Mouse (Mus musculus) lung, adult 2 months (tissue): ENCODE results near the gene Vwa3b. TPM values are rescaled to one million over a fixed set of nuclear protein-coding genes. Genes with fewer than 3 reads are reported as not detected.

Source experiments
- DNase-seq: peaks from one replicate; pipeline ENCODE4 v3.0.0; 2022
- H3K4me1 ChIP-seq: fragments of 200-500 bp; 2 replicates; pipeline ENCODE4 v1.6.1; 2011; ENCODE audit warnings: low read length; ENCODE audit not compliant: control insufficient read depth, insufficient read depth
- H3K4me3 ChIP-seq: fragments of 200-500 bp; replicated peaks from 2 replicates; pipeline ENCODE3; 2011; ENCODE audit warnings: low read depth, mild to moderate bottlenecking, control low read depth, low read length; ENCODE audit errors: extremely low read depth
- CTCF ChIP-seq: fragments of 200-500 bp; IDR thresholded peaks from 2 replicates; pipeline ENCODE4 v1.5.1; 2011; ENCODE audit warnings: mild to moderate bottlenecking, low read length, control low read depth; ENCODE audit not compliant: insufficient read depth
- POLR2A ChIP-seq: fragments of 200-500 bp; IDR thresholded peaks from 2 replicates; pipeline ENCODE4 v1.6.1; 2011; ENCODE audit warnings: low read depth, mild to moderate bottlenecking, control low read depth, low read length, borderline replicate concordance; ENCODE audit errors: extremely low read depth
- WGBS: fragments of 180-500 bp; shearing (Covaris S2); methylation state at CpG from one replicate; pipeline ENCODE4 v1.1.7; 2018; 5-methylcytosine and 5-hydroxymethylcytosine counted together
- polyA plus RNA-seq: library from polyadenylated mRNA; depleted of rRNA; stranded (reverse); fragments of >200 nt; gene quantifications from 2 replicates; pipeline ENCODE4 v1.2.3, GENCODE M21; 2012

Vwa3b gene
- polyA plus RNA-seq, 1 experiment, result 2.4 TPM

- DNase-seq, result no peak
- WGBS, result 84% methylated on average over 4 of the region's 4 CpGs
- Histone ChIP-seq H3K4me1 (no peaks in the 10 kb centered on the region), H3K4me3 (no peak overlapping the region)
- no peak for TF ChIP-seq CTCF
- no peak for TF ChIP-seq POLR2A
Measured at GRCm38 (mm10) chr1:37080442-37080841, 54.0 kb downstream of the Vwa3b start.

GRCm38 (mm10) chr1:37081376-37082214 lies 55.2 kb downstream of the Vwa3b start:
- H3K4me1 ChIP-seq, result no peaks in the 10 kb centered on the region
- DNase-seq, result no peak
- WGBS, result 74% methylated on average over 12 of the region's 12 CpGs
- TF ChIP-seq POLR2A (no peak), CTCF (no peak)
- H3K4me3 ChIP-seq, result no peak overlapping the region

DNA sequence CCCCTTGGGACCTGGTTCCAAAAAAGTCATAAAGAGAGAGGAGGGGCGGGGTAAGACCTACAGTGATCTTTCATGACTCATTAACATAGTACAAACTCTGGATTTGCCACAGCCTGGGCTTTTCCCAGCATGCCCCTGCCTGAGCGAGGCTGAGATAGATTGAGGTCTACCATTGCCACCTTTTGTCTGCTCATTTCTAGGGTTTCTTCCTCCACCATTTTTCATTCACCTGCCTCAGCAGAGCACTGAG lies 55.7 kb downstream of the Vwa3b start:
- DNase-seq, result no peak
- Histone ChIP-seq H3K4me3 (no peak overlapping the region), H3K4me1 (no peaks in the 10 kb centered on the region)
- WGBS, result 73% methylated on average over 2 of the region's 2 CpGs
- no peak for TF ChIP-seq CTCF

GRCm38 (mm10) chr1:37084075-37084474 lies 57.7 kb downstream of the Vwa3b start:
- no peak for DNase-seq
- WGBS, result 52% methylated on average over 2 of the region's 2 CpGs
- TF ChIP-seq CTCF (no peak), POLR2A (no peak)
- no peak overlapping the region for H3K4me3 ChIP-seq
- H3K4me1 ChIP-seq, result no peaks in the 10 kb centered on the region

- no peak overlapping the region for H3K4me3 ChIP-seq
- H3K4me1 ChIP-seq, result no peaks in the 10 kb centered on the region
- DNase-seq, result no peak
- no peak for TF ChIP-seq CTCF
- TF ChIP-seq POLR2A, result no peak
- 59% methylated on average over 7 of the region's 7 CpGs for WGBS
Measured at GRCm38 (mm10) chr1:37085171-37085570, 58.8 kb downstream of the Vwa3b start.

GRCm38 (mm10) chr1:37089191-37089590 lies 62.8 kb downstream of the Vwa3b start:
- no peaks in the 10 kb centered on the region for H3K4me1 ChIP-seq
- no peak for DNase-seq
- no peak overlapping the region for H3K4me3 ChIP-seq
- TF ChIP-seq CTCF (no peak), POLR2A (no peak)
- WGBS, result 72% methylated on average over 5 of the region's 5 CpGs

DNA sequence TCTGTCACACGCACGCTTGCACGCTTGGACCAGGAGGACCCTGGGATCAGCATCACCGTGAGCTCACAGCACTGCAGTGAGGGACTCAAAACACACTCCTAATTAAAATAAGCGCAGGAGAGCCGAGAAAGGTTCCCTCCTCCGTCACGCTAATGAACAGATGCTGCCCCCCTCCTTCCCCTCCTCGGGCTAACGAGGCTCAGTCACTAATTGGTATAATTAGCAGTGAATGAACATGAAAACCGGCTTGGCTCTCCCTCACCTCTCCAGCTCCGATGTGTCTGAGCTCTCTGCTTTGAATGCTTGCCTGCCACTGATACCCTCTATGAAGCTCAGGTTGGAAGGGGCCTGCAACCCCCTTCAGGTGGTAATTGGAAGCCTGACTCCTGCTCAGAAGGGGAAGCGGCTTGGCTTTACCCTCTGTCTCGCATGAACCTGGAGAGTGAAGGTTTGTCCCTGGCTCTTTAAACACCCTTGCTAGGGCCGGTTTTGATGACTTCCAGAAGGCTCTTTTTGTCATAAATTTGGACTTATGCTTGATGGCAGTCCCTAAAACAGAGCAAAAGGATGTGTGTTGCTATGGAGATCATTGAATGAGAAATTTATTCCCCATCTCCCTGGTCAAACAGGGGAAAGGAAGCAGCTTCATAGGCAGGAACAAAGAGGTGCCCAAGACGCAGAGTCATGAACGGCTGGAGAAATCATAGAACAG lies 71.1 kb downstream of the Vwa3b start:
- 75% methylated on average over 17 of the region's 17 CpGs for WGBS
- H3K4me1 ChIP-seq, result no peaks in the 10 kb centered on the region

GRCm38 (mm10) chr1:37098094-37098555 lies 71.7 kb downstream of the Vwa3b start:
- H3K4me1 ChIP-seq, result no peaks in the 10 kb centered on the region
- no peak overlapping the region for H3K4me3 ChIP-seq
- TF ChIP-seq POLR2A (no peak), CTCF (no peak)
- WGBS, result 90% methylated on average over 4 of the region's 4 CpGs
- no peak for DNase-seq

More for the DNA sequence above, 71.1 kb downstream of the Vwa3b start:
- DNase-seq, result no peak
- TF ChIP-seq POLR2A (no peak), CTCF (no peak)
- H3K4me3 ChIP-seq, result no peak overlapping the region

GRCm38 (mm10) chr1:37100361-37100760 lies 74.0 kb downstream of the Vwa3b start:
- TF ChIP-seq CTCF (no peak), POLR2A (no peak)
- WGBS, result 87% methylated on average over 6 of the region's 6 CpGs
- DNase-seq, result no peak
- Histone ChIP-seq H3K4me3 (no peak overlapping the region), H3K4me1 (no peaks in the 10 kb centered on the region)

GRCm38 (mm10) chr1:37101016-37101415 lies 74.6 kb downstream of the Vwa3b start:
- H3K4me3 ChIP-seq, result no peak overlapping the region
- TF ChIP-seq POLR2A, result no peak
- no peak for TF ChIP-seq CTCF
- WGBS, result 87% methylated on average over 8 of the region's 8 CpGs
- DNase-seq, result no peak
- H3K4me1 ChIP-seq, result no peaks in the 10 kb centered on the region
